Mouse (Mus musculus) stomach, embryonic 15.5 days (tissue): ENCODE data around the gene Thpo. TPM values are rescaled to one million over a fixed set of nuclear protein-coding genes. Genes with fewer than 3 reads are reported as not detected.

Experiments used
- ATAC-seq: fragments of 200-750 bp; cut with Nextera tagmentation; 2 replicates; pipeline ENCODE4 v1.8.0; 2017; ENCODE audit warnings: low read depth, moderate number of reproducible peaks, moderate TSS enrichment; ENCODE audit not compliant: insufficient read depth, low FRiP score
- H3K27ac ChIP-seq: fragments of 300-500 bp; sonication (generic); 2 replicates; pipeline ENCODE4 v1.5.1; 2015; ENCODE audit warnings: mild to moderate bottlenecking, inconsistent platforms
- H3K27me3 ChIP-seq: fragments of 300-500 bp; sonication (generic); replicated peaks from 2 replicates; pipeline ENCODE4 v1.6.1; 2015; ENCODE audit warnings: inconsistent platforms
- H3K36me3 ChIP-seq: fragments of 300-500 bp; sonication (generic); 2 replicates; pipeline ENCODE4 v1.6.1; 2015; ENCODE audit warnings: inconsistent platforms
- H3K4me1 ChIP-seq: fragments of 300-500 bp; sonication (generic); 2 replicates; pipeline ENCODE4 v1.6.1; 2015; ENCODE audit warnings: inconsistent platforms
- H3K4me2 ChIP-seq: fragments of 300-500 bp; sonication (generic); 2 replicates; pipeline ENCODE4 v1.6.1; 2015; ENCODE audit warnings: mild to moderate bottlenecking, inconsistent platforms
- H3K4me3 ChIP-seq: fragments of 300-500 bp; sonication (generic); replicated peaks from 2 replicates; pipeline ENCODE4 v1.5.1; 2015; ENCODE audit warnings: inconsistent platforms
- H3K9ac ChIP-seq: fragments of 300-500 bp; sonication (generic); 2 replicates; pipeline ENCODE4 v1.6.1; 2015; ENCODE audit warnings: inconsistent platforms
- H3K9me3 ChIP-seq: fragments of 300-500 bp; sonication (generic); 2 replicates; pipeline ENCODE4 v1.6.1; 2016; ENCODE audit warnings: inconsistent platforms
- WGBS: fragments of 180-500 bp; shearing (Covaris S2); methylation state at CpG from one replicate; pipeline ENCODE4 v1.1.7; 2015; 5-methylcytosine and 5-hydroxymethylcytosine counted together
- polyA plus RNA-seq: library from polyadenylated mRNA; unstranded; fragments of >200 nt; fragmentation: Nextera tagmentation; extraction: Ambion mirVana; gene quantifications from 2 replicates; pipeline ENCODE4 v1.2.1, GENCODE M21; 2015

The Thpo gene
- polyA plus RNA-seq, 1 experiment from 2014 or later: 1.0 TPM

- no peaks in the 10 kb centered on the region for H3K36me3 ChIP-seq
- peaks cover 19% of the 10 kb centered on the region for H3K27me3 ChIP-seq
- H3K27ac ChIP-seq: no peak overlapping the region
- no peak overlapping the region for H3K4me2 ChIP-seq
- H3K9ac ChIP-seq: no peak overlapping the region
- no peak for ATAC-seq
- H3K9me3 ChIP-seq: no peaks in the 10 kb centered on the region
- no peak overlapping the region for H3K4me3 ChIP-seq
- H3K4me1 ChIP-seq: peaks cover 10% of the 10 kb centered on the region
- WGBS: 87% methylated on average over 5 of the region's 5 CpGs
Measured at GRCm38 (mm10) chr16:20736823-20737222, 2.5 kb upstream of the Thpo start.

GRCm38 (mm10) chr16:20736168-20736567, 1.9 kb upstream of the Thpo start:
- no peak overlapping the region for H3K4me2 ChIP-seq
- no peak overlapping the region for H3K4me3 ChIP-seq
- peaks cover 19% of the 10 kb centered on the region for H3K27me3 ChIP-seq
- 88% methylated on average over 7 of the region's 7 CpGs for WGBS
- H3K9ac ChIP-seq: no peak overlapping the region
- no peaks in the 10 kb centered on the region for H3K9me3 ChIP-seq
- H3K36me3 ChIP-seq: no peaks in the 10 kb centered on the region
- no peak for ATAC-seq
- H3K4me1 ChIP-seq: peaks cover 10% of the 10 kb centered on the region
- H3K27ac ChIP-seq: no peak overlapping the region

GRCm38 (mm10) chr16:20735651-20736050, 1.3 kb upstream of the Thpo start:
- WGBS: 71% methylated on average over 5 of the region's 5 CpGs
- ATAC-seq: no peak
- Histone ChIP-seq H3K9me3 (no peaks in the 10 kb centered on the region), H3K27me3 (peaks cover 19% of the 10 kb centered on the region), H3K4me2 (no peak overlapping the region), H3K9ac (no peak overlapping the region), H3K27ac (no peak overlapping the region), H3K36me3 (no peaks in the 10 kb centered on the region), H3K4me3 (no peak overlapping the region), H3K4me1 (peaks cover 10% of the 10 kb centered on the region)

GRCm38 (mm10) chr16:20732925-20733730, 1.2 kb downstream of the Thpo start, which contains the start of gene Chrd:
Gene Chrd, plus strand, starts transcription at chr16:20733127.
- ATAC-seq: peak; percentile 72; the same call in 1 of the 2 replicates
- Histone ChIP-seq H3K27me3 (peaks cover 19% of the 10 kb centered on the region), H3K4me2 (peak within 1 kb of the TSS; percentile 98), H3K27ac (peak within 1 kb of the TSS; percentile 75), H3K4me3 (peak within 1 kb of the TSS; percentile 64), H3K9ac (peak within 1 kb of the TSS; percentile 69), H3K36me3 (no peaks in the 10 kb centered on the region), H3K9me3 (no peaks in the 10 kb centered on the region), H3K4me1 (peaks cover 10% of the 10 kb centered on the region)
- WGBS: under 1% methylated on average over 56 of the region's 70 CpGs

- 2% methylated on average over 21 of the region's 30 CpGs for WGBS
- H3K4me1 ChIP-seq: peaks cover 10% of the 10 kb centered on the region
Measured at GRCm38 (mm10) chr16:20732251-20732924, 1.9 kb downstream of the Thpo start.

GRCm38 (mm10) chr16:20731688-20732087, 2.6 kb downstream of the Thpo start:
- Histone ChIP-seq H3K9ac (no peak overlapping the region), H3K4me2 (no peak overlapping the region), H3K9me3 (no peaks in the 10 kb centered on the region), H3K27me3 (peaks cover 19% of the 10 kb centered on the region), H3K4me1 (peaks cover 10% of the 10 kb centered on the region), H3K4me3 (no peak overlapping the region), H3K27ac (no peak overlapping the region), H3K36me3 (no peaks in the 10 kb centered on the region)
- no peak for ATAC-seq
- 66% methylated on average over 5 of the region's 5 CpGs for WGBS

More at GRCm38 (mm10) chr16:20732251-20732924, 1.9 kb downstream of the Thpo start:
- ATAC-seq: 0 out of 2 replicates have a peak, but pooled peaks have one; percentile 30
- Histone ChIP-seq H3K4me3 (peak overlapping the region; percentile 64), H3K9me3 (no peaks in the 10 kb centered on the region), H3K36me3 (no peaks in the 10 kb centered on the region), H3K27me3 (peaks cover 19% of the 10 kb centered on the region), H3K9ac (peak overlapping the region; percentile 69), H3K27ac (peak overlapping the region; percentile 75), H3K4me2 (peak overlapping the region; percentile 98)

GRCm38 (mm10) chr16:20730293-20730711, 4.0 kb downstream of the Thpo start:
- Histone ChIP-seq H3K27ac (no peak overlapping the region), H3K9me3 (no peaks in the 10 kb centered on the region), H3K27me3 (peaks cover 19% of the 10 kb centered on the region), H3K4me1 (peaks cover 10% of the 10 kb centered on the region), H3K4me2 (no peak overlapping the region), H3K4me3 (no peak overlapping the region), H3K36me3 (no peaks in the 10 kb centered on the region), H3K9ac (no peak overlapping the region)
- ATAC-seq: no peak
- WGBS: 29% methylated on average over 5 of the region's 5 CpGs

GRCm38 (mm10) chr16:20726384-20726783, 7.9 kb downstream of the Thpo start:
- no peak overlapping the region for H3K4me2 ChIP-seq
- H3K36me3 ChIP-seq: peaks cover 10% of the 10 kb centered on the region; the same call in 1 of the 2 replicates
- WGBS: 71% methylated on average over 1 of the region's 1 CpGs
- no peaks in the 10 kb centered on the region for H3K4me1 ChIP-seq
- H3K27ac ChIP-seq: no peak overlapping the region
- ATAC-seq: no peak
- no peaks in the 10 kb centered on the region for H3K9me3 ChIP-seq
- H3K27me3 ChIP-seq: no peaks in the 10 kb centered on the region
- no peak overlapping the region for H3K9ac ChIP-seq
- H3K4me3 ChIP-seq: no peak overlapping the region

- H3K27ac ChIP-seq: no peak overlapping the region
- peaks cover 10% of the 10 kb centered on the region; the same call in 1 of the 2 replicates for H3K36me3 ChIP-seq
- H3K9ac ChIP-seq: no peak overlapping the region
- H3K4me3 ChIP-seq: no peak overlapping the region
- no peaks in the 10 kb centered on the region for H3K4me1 ChIP-seq
- 76% methylated on average over 4 of the region's 4 CpGs for WGBS
- H3K9me3 ChIP-seq: no peaks in the 10 kb centered on the region
- no peaks in the 10 kb centered on the region for H3K27me3 ChIP-seq
- no peak for ATAC-seq
- no peak overlapping the region for H3K4me2 ChIP-seq
Measured at GRCm38 (mm10) chr16:20725750-20726149, 8.6 kb downstream of the Thpo start.

- H3K27me3 ChIP-seq: no peaks in the 10 kb centered on the region
- H3K9ac ChIP-seq: no peak overlapping the region
- H3K36me3 ChIP-seq: peaks cover 10% of the 10 kb centered on the region; the same call in 1 of the 2 replicates
- WGBS: 75% methylated on average over 7 of the region's 7 CpGs
- no peaks in the 10 kb centered on the region for H3K9me3 ChIP-seq
- ATAC-seq: no peak
- no peak overlapping the region for H3K27ac ChIP-seq
- no peak overlapping the region for H3K4me2 ChIP-seq
- no peaks in the 10 kb centered on the region for H3K4me1 ChIP-seq
- H3K4me3 ChIP-seq: no peak overlapping the region
Measured at GRCm38 (mm10) chr16:20725321-20725720, 9.0 kb downstream of the Thpo start.

GRCm38 (mm10) chr16:20724338-20724748, 10.0 kb downstream of the Thpo start:
- WGBS: 35% methylated on average over 5 of the region's 5 CpGs
- no peak overlapping the region for H3K4me3 ChIP-seq
- no peak overlapping the region for H3K9ac ChIP-seq
- peak; percentile 71 for ATAC-seq
- H3K27ac ChIP-seq: no peak overlapping the region
- H3K27me3 ChIP-seq: no peaks in the 10 kb centered on the region
- H3K4me2 ChIP-seq: no peak overlapping the region
- H3K9me3 ChIP-seq: no peaks in the 10 kb centered on the region
- H3K4me1 ChIP-seq: no peaks in the 10 kb centered on the region
- H3K36me3 ChIP-seq: peaks cover 14% of the 10 kb centered on the region; the same call in 1 of the 2 replicates

GRCm38 (mm10) chr16:20723247-20723646, 11.1 kb downstream of the Thpo start:
- no peak overlapping the region for H3K4me2 ChIP-seq
- ATAC-seq: no peak
- H3K36me3 ChIP-seq: peaks cover 14% of the 10 kb centered on the region; the same call in 1 of the 2 replicates
- H3K4me3 ChIP-seq: no peak overlapping the region
- 31% methylated on average over 4 of the region's 4 CpGs for WGBS
- H3K4me1 ChIP-seq: 0 out of 2 replicates have a peak, but pooled peaks cover 5% of the 10 kb centered on the region
- no peak overlapping the region for H3K9ac ChIP-seq
- H3K27me3 ChIP-seq: no peaks in the 10 kb centered on the region
- no peaks in the 10 kb centered on the region for H3K9me3 ChIP-seq
- H3K27ac ChIP-seq: no peak overlapping the region
